Mouse (Mus musculus) small intestine, adult 2 months (tissue): Measurements from ENCODE around the gene Ssbp3.

Experiments
- CTCF ChIP-seq: fragments of 200-500 bp; IDR thresholded peaks from 2 replicates; pipeline ENCODE4 v1.5.1; 2012; ENCODE audit warnings: low read depth, mild to moderate bottlenecking, control low read depth, inconsistent platforms, low read length, moderate library complexity, mixed read lengths; ENCODE audit not compliant: insufficient replicate concordance, insufficient read length; ENCODE audit errors: extremely low read depth
- POLR2A ChIP-seq: fragments of 200-500 bp; IDR thresholded peaks from 2 replicates; pipeline ENCODE4 v1.6.1; 2012; ENCODE audit warnings: low read depth, mild to moderate bottlenecking, control low read depth, inconsistent platforms, low read length, moderate library complexity

- TF ChIP-seq POLR2A = no peak
- TF ChIP-seq CTCF = no peak
These were observed 33.1 kb downstream of the Ssbp3 start for GRCm38 (mm10) chr4:106943627-106944026.
